In the genomic region with DNA sequence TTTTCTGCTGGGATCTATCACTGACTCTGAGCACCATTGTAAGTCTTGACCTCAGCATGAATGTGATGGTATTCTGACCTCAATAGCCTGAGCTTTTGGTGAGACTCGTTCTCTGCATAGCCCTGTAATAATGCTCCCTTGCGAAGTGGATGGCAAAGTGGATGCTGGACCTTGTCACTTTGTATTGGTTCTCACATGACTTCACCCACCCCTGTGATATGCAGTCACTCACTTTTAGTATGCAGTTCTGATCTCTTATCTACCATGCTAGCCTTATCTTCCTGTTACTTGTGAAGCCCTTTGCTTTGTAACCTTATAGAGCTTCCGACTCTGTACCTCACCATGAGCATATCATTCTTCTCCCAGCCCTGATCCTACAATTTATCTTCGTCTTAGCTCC, we compare ENCODE assay signal across 32 mouse cellular contexts.
"Had no signal": no experiment of that assay in that cellular context is flagged by ENCODE, and none has a peak within 500 bp of the region (broad histone marks: within the 10 kb centered on the region; RNA-seq: fewer than 3 reads in every experiment).

No protein-coding gene starts in this region.

- ATAC-seq: liver, embryonic 12.5 days; liver, postnatal 0 days; lung, postnatal 0 days; midbrain, embryonic 13.5 days; midbrain, embryonic 15.5 days; midbrain, embryonic 16.5 days had no signal

- H3K36me3 ChIP-seq: limb, embryonic 10.5 days; limb, embryonic 12.5 days; limb, embryonic 13.5 days; limb, embryonic 15.5 days; liver, embryonic 12.5 days; liver, embryonic 13.5 days; liver, embryonic 15.5 days; lung, embryonic 15.5 days; midbrain, embryonic 10.5 days; midbrain, embryonic 12.5 days; midbrain, embryonic 13.5 days; midbrain, embryonic 15.5 days; neural tube, embryonic 12.5 days had no signal

- H3K9ac ChIP-seq: limb, embryonic 12.5 days; limb, embryonic 13.5 days; limb, embryonic 15.5 days; liver, embryonic 12.5 days; liver, embryonic 13.5 days; liver, embryonic 14.5 days; liver, embryonic 15.5 days; liver, postnatal 0 days; lung, embryonic 14.5 days; lung, embryonic 15.5 days; midbrain, embryonic 12.5 days; midbrain, embryonic 13.5 days; midbrain, embryonic 15.5 days; neural tube, embryonic 12.5 days had no signal

- H3K27me3 ChIP-seq: limb, embryonic 12.5 days; limb, embryonic 13.5 days; limb, embryonic 15.5 days; liver, embryonic 12.5 days; liver, embryonic 13.5 days; liver, embryonic 15.5 days; lung, embryonic 15.5 days; megakaryocyte, embryonic 14.5 days; midbrain, embryonic 12.5 days; midbrain, embryonic 13.5 days; midbrain, embryonic 15.5 days; neural tube, embryonic 12.5 days had no signal

- DNase-seq: left cerebral cortex, postnatal 4 days; liver; liver, embryonic 13.5 days; liver, postnatal 0 days; lung, adult 18-20 months; lung, adult 2 months; lung, embryonic 14.5 days; lung, postnatal 10 days; lung, postnatal 14 days; lung, postnatal 36 days; lung, postnatal 4 days; midbrain, embryonic 14.5 days had no signal

- H3K4me3 ChIP-seq: limb, embryonic 10.5 days; limb, embryonic 12.5 days; limb, embryonic 13.5 days; limb, embryonic 15.5 days; liver, embryonic 12.5 days; liver, embryonic 13.5 days; liver, embryonic 15.5 days; lung, embryonic 15.5 days; megakaryocyte, embryonic 14.5 days; midbrain, embryonic 10.5 days; midbrain, embryonic 12.5 days; midbrain, embryonic 13.5 days; midbrain, embryonic 15.5 days; myocyte; neural tube, embryonic 12.5 days had no signal

- H3K4me1 ChIP-seq: limb, embryonic 12.5 days; limb, embryonic 15.5 days; lung, embryonic 15.5 days; midbrain, embryonic 10.5 days; midbrain, embryonic 12.5 days; midbrain, embryonic 13.5 days; neural tube, embryonic 12.5 days had no signal

- H3K27ac ChIP-seq: limb, embryonic 10.5 days; limb, embryonic 12.5 days; limb, embryonic 13.5 days; limb, embryonic 15.5 days; liver, embryonic 12.5 days; liver, embryonic 13.5 days; liver, embryonic 14.5 days; liver, embryonic 15.5 days; lung, embryonic 15.5 days; macrophage; midbrain, embryonic 10.5 days; midbrain, embryonic 12.5 days; midbrain, embryonic 13.5 days; midbrain, embryonic 15.5 days; neural tube, embryonic 12.5 days had no signal

- H3K4me2 ChIP-seq: limb, embryonic 12.5 days; limb, embryonic 13.5 days; limb, embryonic 15.5 days; liver, embryonic 11.5 days; liver, embryonic 12.5 days; liver, embryonic 13.5 days; liver, embryonic 15.5 days; lung, embryonic 14.5 days; lung, embryonic 15.5 days; midbrain, embryonic 11.5 days; midbrain, embryonic 12.5 days; midbrain, embryonic 13.5 days; midbrain, embryonic 15.5 days; neural tube, embryonic 12.5 days had no signal

- H3K9me3 ChIP-seq: limb, embryonic 10.5 days; limb, embryonic 12.5 days; limb, embryonic 13.5 days; limb, embryonic 15.5 days; liver, embryonic 12.5 days; liver, embryonic 13.5 days; liver, embryonic 15.5 days; lung, embryonic 15.5 days; megakaryocyte, embryonic 14.5 days; midbrain, embryonic 10.5 days; midbrain, embryonic 12.5 days; midbrain, embryonic 13.5 days; midbrain, embryonic 15.5 days; neural tube, embryonic 12.5 days had no signal
